Mouse (Mus musculus): ENCODE data around the gene 1110059E24Rik. TPM values are rescaled to one million over a fixed set of nuclear protein-coding genes. Genes with fewer than 3 reads are reported as not detected.
A peak's percentile ranks its signal among the peaks of the same experiment; 100 is the strongest.
"Not testable (repeated sequence)": the region's sequence is repeated elsewhere in the genome, so short reads cannot be mapped to it uniquely, and the experiment has no call there.

Gene 1110059E24Rik
- total RNA-seq, 2 experiments from 2014 or later: 12.8 to 26.1 TPM

GRCm38 (mm10) chr19:21628440-21628839, 24.3 kb downstream of the 1110059E24Rik start:
- not testable (repeated sequence) for ATAC-seq (replicated peaks; ENCODE audit: low FRiP score, low TSS enrichment, poor library complexity, severe bottlenecking)

DNA sequence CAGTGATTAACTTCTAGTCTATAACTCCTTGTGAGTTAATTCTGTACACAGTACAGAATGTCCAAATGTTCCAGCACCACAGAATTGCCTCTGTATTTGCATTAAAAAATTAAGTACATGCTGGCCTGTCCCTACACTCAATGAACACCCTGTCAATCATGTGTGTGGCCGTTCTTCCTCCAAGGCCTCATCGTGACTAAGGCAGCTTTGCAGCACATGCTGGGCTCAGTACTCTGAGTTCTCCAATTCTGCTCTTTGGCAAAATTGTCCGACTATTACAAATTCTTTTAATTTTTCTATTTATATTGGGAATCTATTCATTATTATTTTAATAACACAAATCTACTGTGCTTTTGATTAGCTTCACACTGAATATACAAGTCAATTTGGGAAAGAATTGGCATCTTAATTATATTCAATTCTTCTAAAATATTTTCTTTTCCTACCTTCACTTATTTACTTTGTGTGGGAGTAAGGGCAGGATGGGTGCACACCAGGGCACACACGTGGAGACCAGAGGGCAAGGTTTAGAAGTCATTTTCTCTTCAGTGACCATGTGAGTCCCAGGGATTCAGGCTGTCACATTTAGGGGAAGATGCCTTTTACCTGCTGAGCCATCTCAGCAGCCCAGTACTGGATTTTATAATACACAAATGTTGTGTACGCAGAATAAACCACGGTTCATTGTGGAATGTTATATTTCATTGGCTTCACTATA, 26.3 kb downstream of the 1110059E24Rik start:
- ATAC-seq (replicated peaks; ENCODE audit: low FRiP score, low TSS enrichment, poor library complexity, severe bottlenecking): no peak

GRCm38 (mm10) chr19:21624148-21624535, 28.6 kb downstream of the 1110059E24Rik start:
- no peak for ATAC-seq (replicated peaks; ENCODE audit: low FRiP score, low TSS enrichment, poor library complexity, severe bottlenecking)

DNA sequence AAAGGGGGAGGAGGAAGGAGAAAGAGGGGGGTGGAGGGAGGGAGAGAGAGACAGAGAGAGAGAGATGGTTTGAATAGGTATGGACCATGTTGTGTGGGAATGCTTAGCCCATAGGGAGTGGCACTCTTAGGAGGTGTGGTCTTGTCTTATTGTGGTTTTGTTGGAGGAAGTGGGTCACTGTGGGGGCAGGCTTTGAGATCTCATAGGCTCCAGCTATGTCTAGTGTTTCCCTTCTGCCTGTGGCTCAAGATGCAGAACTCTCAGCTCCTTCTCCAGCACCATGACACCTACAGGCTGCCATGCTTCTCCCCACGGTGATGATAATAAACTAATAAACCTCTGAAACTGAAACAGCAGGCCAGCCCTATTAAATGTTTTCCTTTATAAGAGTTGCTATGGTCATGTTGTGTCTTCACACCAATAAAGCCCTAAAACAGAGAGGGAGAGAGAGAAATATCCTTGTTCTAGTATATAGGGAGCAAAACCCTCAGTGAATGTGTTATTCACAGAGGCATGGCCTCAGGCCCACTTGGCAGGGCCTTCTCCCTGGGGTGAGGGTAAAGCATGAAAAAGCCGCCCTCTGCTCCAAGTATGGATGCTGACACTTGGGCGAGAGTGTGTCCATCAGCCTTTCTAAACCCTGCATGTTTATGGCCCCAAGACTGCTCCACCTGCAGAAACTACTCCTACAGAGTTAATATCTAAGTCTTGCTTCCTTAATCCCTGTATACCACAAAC, 29.2 kb downstream of the 1110059E24Rik start:
- ATAC-seq (replicated peaks; ENCODE audit: low FRiP score, low TSS enrichment, poor library complexity, severe bottlenecking): no peak

GRCm38 (mm10) chr19:21615801-21616200, 37.0 kb downstream of the 1110059E24Rik start:
- ATAC-seq (replicated peaks; ENCODE audit: low FRiP score, low TSS enrichment, poor library complexity, severe bottlenecking): no peak

- no peak for ATAC-seq (replicated peaks; ENCODE audit: low FRiP score, low TSS enrichment, poor library complexity, severe bottlenecking)
Observed at GRCm38 (mm10) chr19:21611725-21612575, 40.8 kb downstream of the 1110059E24Rik start.

DNA sequence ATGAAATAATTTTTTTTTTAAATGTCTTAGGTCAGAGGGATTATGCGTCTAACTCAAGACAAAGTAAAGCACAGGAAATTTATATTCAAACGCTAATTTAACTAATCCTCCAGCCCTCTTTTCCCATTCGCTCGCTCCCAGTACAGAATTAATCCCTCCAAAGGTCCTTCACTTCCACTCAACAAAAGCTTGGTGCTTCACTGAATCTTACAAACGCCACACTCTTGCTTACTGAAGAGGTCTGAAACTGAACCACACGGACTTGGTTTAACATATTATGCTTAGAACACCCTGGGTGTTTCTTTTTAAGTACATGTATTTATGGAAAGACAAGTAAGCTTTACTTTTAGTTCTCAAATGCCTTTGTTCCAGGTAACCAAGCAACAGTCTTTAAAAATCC, 41.5 kb downstream of the 1110059E24Rik start:
- ATAC-seq (replicated peaks; ENCODE audit: low FRiP score, low TSS enrichment, poor library complexity, severe bottlenecking): no peak

DNA sequence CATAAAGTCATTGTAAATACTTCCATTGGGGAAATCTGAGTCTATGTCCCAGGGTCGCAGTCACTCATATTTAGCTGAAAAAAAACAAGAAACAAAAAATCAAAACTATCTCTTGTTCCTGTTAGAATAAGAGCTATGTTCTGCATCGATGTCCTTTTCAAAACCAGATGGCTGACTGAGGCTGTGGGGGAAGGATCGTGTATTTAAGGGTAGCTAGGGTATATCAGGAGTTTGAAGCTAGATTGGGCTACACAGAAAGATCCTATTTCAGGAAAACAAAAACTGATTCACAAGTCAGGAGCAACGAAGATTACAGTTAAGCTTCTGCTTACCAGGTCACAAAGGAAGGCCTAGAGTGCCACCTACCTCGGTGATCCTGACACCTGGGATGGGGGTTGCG, 42.5 kb downstream of the 1110059E24Rik start:
- ATAC-seq (replicated peaks; ENCODE audit: low FRiP score, low TSS enrichment, poor library complexity, severe bottlenecking): no peak

GRCm38 (mm10) chr19:21605294-21605693, 47.5 kb downstream of the 1110059E24Rik start:
- no peak for ATAC-seq (replicated peaks; ENCODE audit: low FRiP score, low TSS enrichment, poor library complexity, severe bottlenecking)

- ATAC-seq (replicated peaks; ENCODE audit: low FRiP score, low TSS enrichment, poor library complexity, severe bottlenecking): peak; percentile 65; the same call in 1 of the 2 replicates
Observed at GRCm38 (mm10) chr19:21603836-21604235, 48.9 kb downstream of the 1110059E24Rik start.

DNA sequence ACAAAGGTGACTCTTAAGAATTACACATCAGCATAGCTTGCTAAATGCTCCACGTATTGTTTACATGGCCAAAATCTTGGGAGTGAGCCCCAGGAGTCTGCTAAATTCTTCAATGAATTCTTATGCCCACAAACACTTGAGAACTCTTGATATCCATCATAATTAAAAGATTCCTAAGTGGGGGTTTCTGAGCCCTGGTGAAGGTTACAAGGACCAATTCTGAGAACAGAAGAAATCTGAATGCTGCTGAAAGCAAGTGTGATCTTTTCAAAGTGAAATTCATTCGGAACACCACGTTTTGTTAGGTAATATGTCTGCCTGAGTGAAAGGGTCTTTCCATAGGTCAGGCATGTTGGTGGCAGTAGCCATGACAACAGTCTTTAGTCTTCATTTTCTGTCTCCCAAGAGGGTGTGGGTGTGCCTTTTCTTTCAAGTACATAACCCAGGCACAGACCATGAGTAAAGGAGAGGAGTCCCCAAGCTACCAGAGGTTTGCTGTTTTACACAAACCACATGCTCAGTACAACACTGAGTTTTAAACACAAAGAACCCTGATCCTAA, 51.2 kb downstream of the 1110059E24Rik start:
- no peak for ATAC-seq (replicated peaks; ENCODE audit: low FRiP score, low TSS enrichment, poor library complexity, severe bottlenecking)

GRCm38 (mm10) chr19:21598659-21599352, 54.0 kb downstream of the 1110059E24Rik start:
- no peak for ATAC-seq (replicated peaks; ENCODE audit: low FRiP score, low TSS enrichment, poor library complexity, severe bottlenecking)

DNA sequence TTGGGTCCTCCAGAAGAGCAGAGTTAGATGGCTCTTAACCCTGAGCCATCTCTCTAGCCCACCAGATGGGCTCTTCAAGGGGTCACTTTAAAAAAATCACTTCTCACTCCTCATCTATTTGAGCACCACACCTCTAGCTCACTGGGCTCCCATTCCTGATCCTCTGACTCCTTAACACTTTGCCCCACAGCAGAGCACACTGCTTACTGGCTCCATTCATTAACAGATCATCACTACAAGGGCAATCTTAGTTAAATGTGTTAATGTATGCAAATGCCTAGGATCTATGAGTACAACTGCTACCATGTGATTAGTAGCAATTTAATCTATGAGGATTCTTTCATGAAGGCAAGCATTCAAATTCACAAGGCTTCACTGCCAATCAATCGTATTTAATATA, 58.1 kb downstream of the 1110059E24Rik start:
- ATAC-seq (replicated peaks; ENCODE audit: low FRiP score, low TSS enrichment, poor library complexity, severe bottlenecking): no peak

DNA sequence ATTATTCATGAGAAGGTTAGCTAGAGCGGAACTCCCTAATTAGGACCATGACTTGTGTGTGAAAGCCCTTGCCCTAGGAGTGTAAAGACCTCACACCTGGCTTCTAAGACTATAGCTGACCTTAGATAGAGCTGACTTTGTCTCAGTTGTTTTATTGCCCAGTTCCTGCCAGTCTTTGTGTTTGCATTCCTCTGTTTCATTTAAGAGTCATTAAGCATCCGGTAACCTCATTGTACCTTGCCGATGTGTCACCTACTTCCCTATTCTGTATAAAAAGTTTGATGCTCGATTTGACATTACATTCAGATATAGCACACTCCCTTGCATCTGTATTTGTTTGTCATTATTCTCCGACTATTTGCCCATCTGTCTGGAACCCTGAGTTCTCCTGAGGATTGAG, 60.6 kb downstream of the 1110059E24Rik start:
- ATAC-seq (replicated peaks; ENCODE audit: low FRiP score, low TSS enrichment, poor library complexity, severe bottlenecking): not testable (repeated sequence)

DNA sequence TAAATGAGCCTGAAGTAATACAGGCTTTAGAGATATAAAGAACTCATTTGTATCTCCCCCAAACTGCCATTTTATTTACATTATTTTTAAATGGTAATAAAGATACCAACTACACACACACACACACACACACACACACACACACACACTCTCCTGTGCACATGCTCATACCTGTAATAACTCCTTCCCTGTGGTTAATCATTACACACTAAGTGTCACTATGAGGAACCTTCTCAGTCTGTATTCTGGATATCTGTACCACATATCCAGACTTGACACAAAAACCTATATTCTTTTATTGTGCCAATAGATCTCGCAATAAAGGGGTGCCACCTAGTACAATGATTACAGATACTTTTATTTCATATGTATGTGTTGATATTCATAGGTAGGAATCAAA, 62.9 kb downstream of the 1110059E24Rik start:
- no peak for ATAC-seq (replicated peaks; ENCODE audit: low FRiP score, low TSS enrichment, poor library complexity, severe bottlenecking)

- ATAC-seq (replicated peaks; ENCODE audit: low FRiP score, low TSS enrichment, poor library complexity, severe bottlenecking): no peak
Observed at GRCm38 (mm10) chr19:21587593-21587992, 65.2 kb downstream of the 1110059E24Rik start.

DNA sequence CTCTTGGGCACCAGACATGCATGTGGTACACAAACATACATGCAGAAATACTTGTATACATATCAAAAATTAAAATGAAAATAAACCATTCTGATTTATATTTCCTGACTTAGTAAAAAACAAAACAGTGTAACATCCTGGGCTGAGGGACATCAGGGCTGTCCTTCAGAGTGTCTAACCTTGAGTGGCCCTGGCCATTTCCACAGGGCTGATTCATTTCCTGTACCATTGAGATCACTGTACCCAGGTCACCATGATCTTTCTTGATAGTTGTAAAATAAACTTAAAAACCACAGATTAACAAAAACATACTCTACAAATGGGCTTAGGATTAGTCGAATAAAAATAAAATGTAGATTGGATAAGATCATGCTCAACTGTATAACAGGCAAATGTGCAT, 66.2 kb downstream of the 1110059E24Rik start:
- no peak for ATAC-seq (replicated peaks; ENCODE audit: low FRiP score, low TSS enrichment, poor library complexity, severe bottlenecking)

GRCm38 (mm10) chr19:21585868-21586267, 66.9 kb downstream of the 1110059E24Rik start:
- ATAC-seq (replicated peaks; ENCODE audit: low FRiP score, low TSS enrichment, poor library complexity, severe bottlenecking): no peak

DNA sequence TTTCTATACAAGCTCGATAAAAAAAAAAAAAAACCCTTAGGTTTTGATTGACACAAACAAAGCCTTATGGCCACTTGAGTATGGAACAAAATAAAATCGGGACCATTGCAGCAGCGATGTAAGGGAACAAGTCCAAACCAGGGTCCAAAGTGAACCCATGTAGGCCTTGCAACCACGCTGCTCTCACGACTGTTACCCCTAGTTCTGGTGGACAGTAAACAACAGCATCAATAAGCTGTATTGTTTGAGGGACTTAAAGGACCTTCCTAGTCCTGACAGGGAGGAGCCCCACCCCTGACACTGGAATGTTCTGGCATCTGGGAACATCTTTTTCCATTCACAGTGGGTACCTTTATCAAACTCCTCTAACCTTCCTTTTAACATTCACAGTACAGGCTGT, 68.8 kb downstream of the 1110059E24Rik start:
- ATAC-seq (replicated peaks; ENCODE audit: low FRiP score, low TSS enrichment, poor library complexity, severe bottlenecking): no peak
